Mouse (Mus musculus): ENCODE data around the gene Pfkp.

DNA sequence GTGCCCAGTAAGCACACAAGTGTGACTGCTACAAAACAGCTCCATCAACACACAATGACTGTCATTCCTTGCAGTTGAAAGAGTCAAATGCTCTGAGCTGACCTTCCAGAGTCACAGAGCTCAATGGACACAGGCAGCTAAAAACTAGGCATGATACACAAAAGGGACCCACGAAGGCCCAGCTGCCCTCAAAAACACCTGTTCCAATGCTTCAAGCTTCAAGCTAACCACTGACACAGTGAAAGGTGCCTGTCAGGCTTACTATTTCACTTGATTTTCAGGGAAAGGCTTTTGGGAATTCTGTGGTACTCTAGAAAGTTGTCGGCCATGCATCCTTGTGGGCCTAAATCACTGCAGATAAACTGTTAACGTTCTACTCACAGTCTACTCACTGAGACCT lies 28.3 kb downstream of the Pfkp start:
- no peak for TF ChIP-seq CTCF (IDR thresholded peaks at IDR 0.05; ENCODE audit: extremely low read depth, insufficient read depth, low read length)
- no peak for TF ChIP-seq POLR2A (IDR thresholded peaks at IDR 0.05; ENCODE audit: extremely low read depth, insufficient read depth, low read length)
